Mouse (Mus musculus) megakaryocyte, embryonic 14.5 days (primary cell): ENCODE measurements at regions not wholly inside any gene's neighbourhood (a gene's known extent, or its start where the extent isn't known, plus 50 kb on each side); places are given as distances from the start of the nearest gene placed in this dataset.

Experiments used
- FLI1 ChIP-seq: IDR thresholded peaks from 2 replicates; pipeline ENCODE4 v1.6.1; 2012; ENCODE audit warnings: low read length, inconsistent platforms, mixed read lengths
- GATA1 ChIP-seq: IDR thresholded peaks from 3 replicates; pipeline ENCODE4 v1.6.1; 2012; ENCODE audit warnings: mixed read lengths, low read length, inconsistent platforms, borderline replicate concordance

- no peak for TF ChIP-seq GATA1
- TF ChIP-seq FLI1: no peak
Measured at GRCm38 (mm10) chr4:124187108-124187507, 269.3 kb upstream of the 4930535I16Rik start.
